Mouse (Mus musculus) spleen, postnatal 36 days (tissue): ENCODE results near the gene Cacna1e.

Source experiments
- DNase-seq, 2 experiments: peaks; one replicate each; pipeline ENCODE4 v3.0.0; 2022; ENCODE audit warnings: low spot score in 2 of 2, mixed read lengths in 1 of 2

The Cacna1e gene

DNA sequence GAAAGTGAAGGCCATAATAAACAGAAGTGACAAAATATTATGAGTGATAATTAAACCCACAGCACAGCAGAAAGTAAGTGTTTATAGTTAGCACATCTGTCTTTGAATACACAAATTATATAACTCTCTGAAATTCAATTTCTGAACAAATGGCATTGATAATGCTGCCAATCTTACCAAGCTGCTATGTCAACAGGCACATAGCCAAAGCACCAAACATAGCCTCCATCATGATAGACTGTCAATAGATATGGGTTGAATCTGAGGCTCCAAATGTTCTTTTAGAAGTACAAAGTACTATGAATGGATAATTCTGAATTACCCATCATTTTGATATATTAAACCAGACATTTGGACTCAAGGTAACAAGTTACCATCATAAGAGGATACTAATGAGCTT is 372.6 kb downstream of the Cacna1e start:
- no peak for DNase-seq

DNA sequence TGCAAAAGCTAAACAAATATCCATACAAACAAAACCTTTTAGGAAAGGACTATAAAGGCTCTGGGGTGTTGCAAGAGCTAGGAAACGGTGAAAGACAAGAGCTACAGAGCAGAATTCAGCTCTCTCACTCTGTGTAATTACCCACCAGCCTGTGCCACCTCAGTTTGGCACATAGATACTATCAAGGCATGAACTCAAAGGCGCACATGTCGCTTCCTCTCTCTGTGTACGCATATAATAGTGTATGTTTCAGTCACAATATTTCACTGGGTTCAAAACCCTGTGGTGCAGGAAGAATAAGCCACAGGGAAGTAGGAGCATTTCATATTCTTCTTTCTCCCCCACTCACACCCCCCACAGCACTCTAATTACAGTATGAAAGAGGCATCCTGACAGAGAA is 380.3 kb downstream of the Cacna1e start:
- DNase-seq = no peak

DNA sequence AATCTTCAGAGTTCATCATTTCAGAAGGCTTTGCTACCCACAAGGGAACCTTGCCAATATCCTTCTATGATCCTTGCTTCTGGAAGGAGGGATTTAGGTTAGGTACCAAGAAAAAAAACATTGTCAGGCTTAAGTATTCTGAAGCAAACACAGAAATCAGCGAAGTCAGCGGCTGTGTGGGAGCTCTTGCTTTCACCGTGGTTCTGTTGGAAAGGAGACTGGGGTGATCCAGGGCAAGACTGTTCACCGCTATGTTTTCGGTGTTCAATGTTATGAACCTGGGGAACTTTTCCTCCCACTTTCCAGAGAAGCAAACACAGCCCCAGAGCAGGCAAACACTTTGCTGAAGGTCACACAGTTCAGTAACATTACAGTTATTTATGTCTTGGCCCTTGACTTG is 383.4 kb downstream of the Cacna1e start:
- no peak for DNase-seq

DNA sequence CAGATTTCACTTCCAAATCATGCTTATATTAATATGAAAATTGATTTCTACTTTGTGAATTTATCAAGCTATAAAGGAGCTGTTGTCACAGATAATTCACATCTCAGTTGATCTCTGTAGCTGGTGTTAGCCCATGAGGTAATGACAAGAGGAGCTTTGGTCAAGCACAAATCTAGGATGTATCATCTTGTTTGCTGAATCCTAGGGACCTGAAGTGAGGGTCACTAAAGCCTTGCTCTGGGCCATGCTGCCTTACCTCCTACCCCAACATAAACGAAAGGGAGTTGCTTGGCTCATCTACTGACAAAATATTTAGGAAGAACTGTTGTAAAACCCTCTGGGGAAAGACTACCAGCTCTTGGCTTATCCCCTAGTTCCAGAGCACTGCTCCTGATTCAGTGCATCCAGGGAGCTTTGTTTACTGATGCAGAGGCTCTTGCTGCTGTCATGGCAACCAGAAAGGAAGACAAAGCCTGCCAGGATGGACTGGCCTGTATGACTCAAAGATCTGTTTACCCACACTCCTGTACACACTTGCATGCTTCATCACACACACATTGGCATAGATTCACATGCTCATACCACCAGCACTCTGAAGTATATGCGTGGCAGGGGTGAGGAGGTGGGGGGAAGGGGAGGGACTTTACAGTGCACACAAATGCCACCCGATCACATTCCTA is 384.0 kb downstream of the Cacna1e start:
- no peak for DNase-seq

GRCm38 (mm10) chr1:154498821-154499220 is 385.5 kb downstream of the Cacna1e start:
- DNase-seq = no peak

GRCm38 (mm10) chr1:154491071-154491470 is 393.2 kb downstream of the Cacna1e start:
- DNase-seq = no peak

DNA sequence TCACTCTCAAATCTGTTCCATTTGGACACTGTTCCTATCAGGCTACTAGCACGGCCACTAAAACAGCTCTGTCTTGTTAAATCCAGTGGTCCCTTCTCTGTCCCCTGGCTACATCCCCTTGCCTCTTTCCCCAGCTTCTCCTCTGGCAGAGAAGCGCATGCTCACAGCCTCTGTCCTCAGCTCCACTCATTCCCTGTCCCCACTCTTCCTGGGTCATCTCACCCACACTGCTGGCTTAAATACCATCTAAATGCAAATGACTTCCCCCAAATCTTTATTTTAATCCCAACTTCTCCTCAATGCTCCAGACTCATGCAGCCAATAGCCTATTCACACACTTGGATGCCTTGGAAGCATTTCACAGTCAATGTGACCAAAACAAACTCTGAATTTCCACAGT is 407.6 kb downstream of the Cacna1e start:
- no peak for DNase-seq

DNA sequence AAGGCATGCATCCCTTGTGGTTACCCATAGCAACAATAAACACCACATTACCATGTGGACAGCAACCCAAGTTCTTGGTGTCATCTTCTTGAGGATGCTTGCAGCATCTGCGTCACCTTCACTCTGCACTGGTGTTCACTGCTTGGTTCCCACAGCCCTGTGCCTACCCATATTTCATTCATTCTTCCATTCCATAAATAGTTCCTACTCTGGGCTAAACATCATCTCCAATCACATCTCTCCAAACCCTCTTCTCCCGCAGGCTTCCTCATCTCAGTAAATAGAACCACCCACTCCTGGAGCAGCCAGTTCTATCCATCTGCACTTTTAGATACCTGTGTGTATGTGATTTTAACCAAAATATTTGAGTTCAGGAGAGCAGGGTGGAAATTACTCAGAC is 408.6 kb downstream of the Cacna1e start:
- no peak for DNase-seq

DNA sequence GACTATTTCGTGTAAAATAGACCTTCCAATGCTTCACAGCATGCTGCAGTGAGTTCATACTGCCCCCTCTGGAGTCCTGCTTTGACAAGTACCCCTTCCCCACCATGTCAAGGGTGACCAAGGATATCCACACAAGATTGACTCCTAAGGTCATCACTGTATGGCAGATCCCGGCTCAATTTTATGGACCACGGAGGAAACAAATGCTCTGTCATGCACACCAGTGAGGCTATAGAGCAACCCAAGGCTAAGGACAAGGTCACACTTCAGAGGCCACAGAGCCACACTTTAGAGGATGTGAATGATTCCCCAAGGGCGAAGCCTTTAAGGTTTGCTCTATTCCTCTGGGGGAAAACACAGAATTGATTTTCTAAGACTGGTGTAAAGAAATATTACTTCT is 410.1 kb downstream of the Cacna1e start:
- DNase-seq = no peak

- DNase-seq = no peak
These were observed 417.0 kb downstream of the Cacna1e start for GRCm38 (mm10) chr1:154467265-154467664.

GRCm38 (mm10) chr1:154461521-154461920 is 422.8 kb downstream of the Cacna1e start:
- DNase-seq = no peak

DNA sequence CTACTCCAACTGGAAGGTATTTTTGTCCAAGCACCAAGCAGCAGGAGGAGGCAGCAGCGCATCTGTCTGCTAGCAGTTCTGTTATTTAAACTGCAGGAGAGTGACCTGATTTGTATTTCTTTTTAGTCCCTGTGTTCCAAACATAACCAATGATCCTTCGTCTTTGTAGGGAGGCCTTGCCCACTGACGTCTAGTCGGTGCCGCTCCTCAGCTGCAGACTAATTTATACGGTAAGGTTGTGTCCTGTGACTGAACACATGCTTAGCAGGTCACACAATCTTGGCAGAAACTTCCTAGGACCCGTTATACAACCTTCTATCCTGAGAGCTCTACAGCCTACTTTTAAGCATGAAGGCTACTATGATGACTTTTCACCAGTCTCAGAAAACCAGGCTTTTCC is 424.2 kb downstream of the Cacna1e start:
- DNase-seq = no peak

- DNase-seq = no peak
These were observed 425.7 kb downstream of the Cacna1e start for GRCm38 (mm10) chr1:154458601-154459000.

DNA sequence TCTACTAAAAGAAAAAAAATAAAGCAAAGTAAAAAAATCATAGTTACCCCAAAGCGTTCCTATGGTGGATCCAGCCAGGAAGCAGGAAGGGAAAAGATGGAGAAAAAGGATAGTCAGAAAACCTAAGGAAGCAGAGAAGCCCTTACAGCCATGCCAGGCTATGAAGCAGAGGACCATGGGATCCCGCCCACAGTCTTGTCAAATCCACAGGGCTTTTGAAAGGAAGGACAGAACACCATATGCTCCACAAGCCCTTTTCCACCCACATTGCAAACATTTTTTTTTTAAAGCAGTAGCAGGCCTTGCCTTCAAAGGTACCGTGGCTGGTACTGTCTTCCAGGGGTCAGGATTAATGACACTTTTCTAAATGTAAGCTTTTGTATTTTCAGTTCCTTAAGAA is 433.5 kb downstream of the Cacna1e start:
- no peak for DNase-seq

DNA sequence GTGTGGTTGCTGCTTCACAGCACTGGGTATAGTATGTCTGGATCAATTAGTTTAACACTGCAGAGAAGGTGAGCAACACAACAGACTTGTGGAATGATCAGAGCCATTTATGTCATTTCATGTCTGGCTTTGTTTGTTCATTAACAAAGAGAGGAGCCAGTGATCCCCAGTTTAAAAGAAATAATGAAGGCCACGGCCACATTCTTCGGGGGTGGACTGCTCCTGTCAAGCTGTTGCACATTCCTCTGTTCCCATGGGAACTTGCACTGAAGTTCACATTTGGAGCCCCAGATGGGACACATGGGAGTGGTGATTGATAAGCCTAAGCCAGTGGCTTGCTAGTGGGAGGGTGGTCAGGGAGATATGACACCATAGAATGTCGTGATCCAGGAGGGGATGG is 437.8 kb downstream of the Cacna1e start:
- no peak for DNase-seq

DNA sequence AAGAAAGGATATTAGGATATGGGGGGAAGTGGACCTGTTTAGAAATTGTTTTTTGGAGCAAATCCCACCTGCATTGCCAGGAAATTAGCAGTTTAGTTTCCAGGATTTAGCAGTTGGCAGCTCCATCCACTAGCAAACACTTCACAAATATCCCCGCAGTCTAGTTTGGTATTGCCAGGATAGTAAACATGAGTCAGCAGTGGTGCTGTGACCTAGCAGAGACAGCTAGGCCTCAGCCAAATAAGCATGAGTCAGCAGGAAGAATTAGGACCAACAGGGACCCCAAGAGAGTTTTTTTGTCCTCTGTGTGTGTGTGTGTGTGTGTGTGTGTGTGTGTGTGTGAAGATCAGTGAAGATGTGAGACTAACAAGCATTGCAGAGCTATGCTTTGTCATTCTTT is 450.8 kb downstream of the Cacna1e start:
- DNase-seq = no peak

DNA sequence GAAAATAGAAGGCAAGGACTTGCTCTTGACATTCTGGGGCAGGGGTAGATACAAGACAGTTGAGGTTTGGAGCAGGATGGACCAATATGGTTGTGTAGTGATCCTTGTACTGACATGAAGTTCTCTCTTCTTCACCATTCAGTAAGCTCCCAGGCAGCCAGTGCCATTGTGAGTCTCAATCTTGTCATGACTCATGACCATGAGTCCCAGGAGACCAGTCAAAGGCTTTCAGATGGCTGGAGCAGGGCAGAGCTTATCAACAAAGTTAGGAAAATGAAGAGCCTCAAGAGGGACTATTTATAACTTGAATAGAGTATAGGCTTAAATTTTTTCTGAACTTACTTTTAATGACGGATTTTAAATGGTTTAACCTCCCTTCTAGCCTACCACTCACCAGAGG is 451.2 kb downstream of the Cacna1e start:
- DNase-seq = no peak

DNA sequence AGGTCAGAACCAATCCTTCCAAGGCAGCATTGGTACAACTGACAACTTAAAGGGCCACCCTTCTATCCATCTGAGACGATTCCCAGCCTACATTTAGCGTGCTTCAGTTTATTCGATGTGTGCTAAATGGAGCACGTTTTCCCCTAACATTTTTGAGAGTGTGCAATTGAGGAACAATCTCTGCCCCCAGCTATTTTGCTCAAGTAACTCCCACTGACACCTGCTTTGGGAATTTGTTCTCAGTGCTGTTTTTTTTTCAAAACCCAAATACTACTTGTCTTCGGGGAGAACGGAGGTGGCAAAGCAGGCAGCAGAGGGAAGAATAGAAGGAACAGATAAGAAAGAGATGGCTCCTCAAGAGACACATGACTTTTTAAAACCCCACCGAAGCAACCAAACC is 456.0 kb downstream of the Cacna1e start:
- DNase-seq = no peak

- DNase-seq = no peak
These were observed 466.0 kb downstream of the Cacna1e start for GRCm38 (mm10) chr1:154418278-154418677.

DNA sequence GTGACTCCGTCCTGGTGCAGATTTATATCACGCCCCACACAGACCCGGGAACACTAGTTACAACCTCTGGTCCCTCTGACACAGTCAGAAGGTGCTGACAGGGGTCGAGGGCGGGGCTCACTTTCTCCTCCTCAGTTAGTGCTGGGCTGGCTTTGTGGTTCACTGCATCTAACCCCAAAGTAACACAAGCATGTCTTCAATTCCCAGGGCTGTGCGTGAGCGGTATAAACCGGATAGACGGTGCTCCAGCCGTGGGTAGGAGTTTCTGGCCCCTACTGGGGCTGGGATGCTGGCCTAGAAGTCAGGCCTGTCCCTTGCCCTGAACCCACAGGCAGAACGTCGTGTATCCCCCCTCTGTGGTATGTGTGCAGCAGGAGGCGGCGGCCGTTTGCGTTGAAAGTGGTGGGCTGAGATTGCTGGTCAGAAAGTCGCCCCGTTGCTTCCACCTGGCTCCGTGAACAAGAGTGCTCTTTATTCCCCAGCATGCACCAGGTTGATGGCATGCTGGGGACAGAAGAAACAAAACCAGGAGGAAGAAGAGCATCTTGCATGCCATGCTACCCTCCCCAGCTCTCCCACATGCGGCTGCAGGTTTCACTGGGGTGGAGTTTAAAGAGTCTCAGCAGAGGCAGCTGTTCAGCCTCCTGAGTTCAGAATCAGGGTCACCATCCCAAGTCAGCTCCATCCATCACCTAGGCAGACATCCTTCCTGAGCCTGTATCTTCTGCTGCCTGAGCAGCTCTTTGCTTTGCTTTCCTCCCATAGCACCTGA is 467.7 kb downstream of the Cacna1e start:
- DNase-seq = no peak

DNA sequence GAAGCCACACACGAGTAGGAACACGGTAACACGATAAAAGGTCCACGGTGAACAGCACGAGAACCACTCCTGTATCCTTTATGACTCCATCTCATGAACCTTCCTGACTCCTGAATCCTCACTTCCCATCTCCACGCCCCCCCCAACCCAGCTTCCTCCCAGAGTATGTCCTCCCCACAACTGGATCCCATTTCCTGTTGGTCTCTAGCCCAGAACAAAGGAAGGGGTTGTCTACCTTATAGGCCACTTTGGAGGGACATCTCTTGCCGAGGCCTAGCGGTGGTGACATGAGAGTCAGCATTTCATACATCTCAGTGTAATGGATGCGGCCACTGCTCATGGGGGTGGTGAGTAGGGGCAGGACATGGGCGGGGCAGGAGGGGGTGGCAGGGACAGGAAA is 468.5 kb downstream of the Cacna1e start:
- no peak for DNase-seq

- DNase-seq = no peak
These were observed 471.2 kb downstream of the Cacna1e start for GRCm38 (mm10) chr1:154413138-154413537.

GRCm38 (mm10) chr1:154409051-154409450 is 475.2 kb downstream of the Cacna1e start:
- DNase-seq = no peak

GRCm38 (mm10) chr1:154391979-154392378 is 492.3 kb downstream of the Cacna1e start:
- no peak for DNase-seq
